Mouse (Mus musculus): ENCODE measurements around the gene Pus1. TPM values are rescaled to one million over a fixed set of nuclear protein-coding genes. Genes with fewer than 3 reads are reported as not detected.

Gene Pus1
- 46.6 and 49.8 TPM in 2 replicates for polyA plus RNA-seq (2016; fragmentation: Nextera tagmentation; extraction: Ambion mirVana)

- H3K27me3 ChIP-seq (ENCODE audit: insufficient read depth, poor library complexity, severe bottlenecking): no peaks in the 10 kb centered on the region
- peaks cover 37% of the 10 kb centered on the region for H3K36me3 ChIP-seq
- H3K4me1 ChIP-seq: peaks cover 12% of the 10 kb centered on the region
- WGBS: under 1% methylated on average over 55 of the region's 57 CpGs
- peak; percentile 94 for DNase-seq (ENCODE audit: low spot score)
- H3K4me3 ChIP-seq: peak within 1 kb of the TSS; percentile 95
- no peaks in the 10 kb centered on the region for H3K9me3 ChIP-seq
- peak within 1 kb of the TSS; percentile 90 for H3K27ac ChIP-seq
Measured at GRCm38 (mm10) chr5:110779998-110780760, at the start of gene Pus1. TSS of gene Pus1 (minus strand) at chr5:110780659.

GRCm38 (mm10) chr5:110827576-110827975 is 47.1 kb upstream of the Pus1 start:
- Histone ChIP-seq H3K27ac (no peak overlapping the region), H3K27me3 (ENCODE audit: insufficient read depth, poor library complexity, severe bottlenecking) (no peaks in the 10 kb centered on the region), H3K36me3 (peaks cover 9% of the 10 kb centered on the region; the same call in 1 of the 2 replicates), H3K4me1 (no peaks in the 10 kb centered on the region), H3K9me3 (no peaks in the 10 kb centered on the region), H3K4me3 (no peak overlapping the region)
- WGBS: 89% methylated on average over 5 of the region's 5 CpGs
- DNase-seq (ENCODE audit: low spot score): no peak

- no peak for DNase-seq (ENCODE audit: low spot score)
- Histone ChIP-seq H3K27me3 (ENCODE audit: insufficient read depth, poor library complexity, severe bottlenecking) (no peaks in the 10 kb centered on the region), H3K4me3 (no peak overlapping the region), H3K27ac (no peak overlapping the region), H3K36me3 (peaks cover 4% of the 10 kb centered on the region; the same call in 1 of the 2 replicates), H3K4me1 (no peaks in the 10 kb centered on the region), H3K9me3 (no peaks in the 10 kb centered on the region)
- 82% methylated on average over 8 of the region's 8 CpGs for WGBS
Measured at GRCm38 (mm10) chr5:110826781-110827495, 46.5 kb upstream of the Pus1 start.

- Histone ChIP-seq H3K36me3 (peaks cover 4% of the 10 kb centered on the region; the same call in 1 of the 2 replicates), H3K4me1 (no peaks in the 10 kb centered on the region), H3K4me3 (no peak overlapping the region), H3K27ac (no peak overlapping the region), H3K27me3 (ENCODE audit: insufficient read depth, poor library complexity, severe bottlenecking) (no peaks in the 10 kb centered on the region), H3K9me3 (no peaks in the 10 kb centered on the region)
- WGBS: 84% methylated on average over 4 of the region's 4 CpGs
- no peak for DNase-seq (ENCODE audit: low spot score)
Measured at GRCm38 (mm10) chr5:110824421-110824820, 44.0 kb upstream of the Pus1 start.

GRCm38 (mm10) chr5:110809667-110810325 is 29.3 kb upstream of the Pus1 start, which contains the start of gene Ulk1:
TSS of gene Ulk1 (minus strand) at chr5:110810097.
- H3K4me3 ChIP-seq: peak within 1 kb of the TSS; percentile 95
- no peaks in the 10 kb centered on the region for H3K27me3 ChIP-seq (ENCODE audit: insufficient read depth, poor library complexity, severe bottlenecking)
- H3K4me1 ChIP-seq: peaks cover 27% of the 10 kb centered on the region
- peak; percentile 100 for DNase-seq (ENCODE audit: low spot score)
- peaks cover 21% of the 10 kb centered on the region for H3K36me3 ChIP-seq
- H3K27ac ChIP-seq: peak within 1 kb of the TSS; percentile 95
- no peaks in the 10 kb centered on the region for H3K9me3 ChIP-seq
- WGBS: under 1% methylated on average over 80 of the region's 80 CpGs

- Histone ChIP-seq H3K36me3 (peaks cover 28% of the 10 kb centered on the region), H3K4me1 (peaks cover 31% of the 10 kb centered on the region), H3K9me3 (no peaks in the 10 kb centered on the region), H3K27me3 (ENCODE audit: insufficient read depth, poor library complexity, severe bottlenecking) (no peaks in the 10 kb centered on the region), H3K27ac (peak overlapping the region; percentile 95), H3K4me3 (peak overlapping the region; percentile 95)
- 4% methylated on average over 27 of the region's 27 CpGs for WGBS
- peak; percentile 78 for DNase-seq (ENCODE audit: low spot score)
Measured at GRCm38 (mm10) chr5:110808821-110809666, 28.6 kb upstream of the Pus1 start.

- Histone ChIP-seq H3K27ac (peak overlapping the region; percentile 75), H3K4me3 (peak overlapping the region; percentile 95), H3K27me3 (ENCODE audit: insufficient read depth, poor library complexity, severe bottlenecking) (no peaks in the 10 kb centered on the region), H3K9me3 (no peaks in the 10 kb centered on the region), H3K36me3 (peaks cover 28% of the 10 kb centered on the region), H3K4me1 (peaks cover 31% of the 10 kb centered on the region)
- peak; percentile 94 for DNase-seq (ENCODE audit: low spot score)
- WGBS: 1% methylated on average over 14 of the region's 14 CpGs
Measured at GRCm38 (mm10) chr5:110808061-110808631, 27.7 kb upstream of the Pus1 start.

- WGBS: 84% methylated on average over 4 of the region's 4 CpGs
- Histone ChIP-seq H3K4me1 (peaks cover 35% of the 10 kb centered on the region), H3K4me3 (peak overlapping the region; percentile 95), H3K27ac (peak overlapping the region; percentile 75; the same call in 1 of the 2 replicates), H3K9me3 (no peaks in the 10 kb centered on the region), H3K27me3 (ENCODE audit: insufficient read depth, poor library complexity, severe bottlenecking) (no peaks in the 10 kb centered on the region), H3K36me3 (peaks cover 28% of the 10 kb centered on the region)
- DNase-seq (ENCODE audit: low spot score): no peak
Measured at GRCm38 (mm10) chr5:110807453-110807852, 27.0 kb upstream of the Pus1 start.

GRCm38 (mm10) chr5:110806676-110807075 is 26.2 kb upstream of the Pus1 start:
- no peaks in the 10 kb centered on the region for H3K9me3 ChIP-seq
- peaks cover 35% of the 10 kb centered on the region for H3K36me3 ChIP-seq
- H3K27ac ChIP-seq: no peak overlapping the region
- peak; percentile 63 for DNase-seq (ENCODE audit: low spot score)
- no peaks in the 10 kb centered on the region for H3K27me3 ChIP-seq (ENCODE audit: insufficient read depth, poor library complexity, severe bottlenecking)
- 94% methylated on average over 1 of the region's 1 CpGs for WGBS
- H3K4me1 ChIP-seq: peaks cover 38% of the 10 kb centered on the region
- no peak overlapping the region for H3K4me3 ChIP-seq

- Histone ChIP-seq H3K4me3 (no peak overlapping the region), H3K27ac (no peak overlapping the region), H3K27me3 (ENCODE audit: insufficient read depth, poor library complexity, severe bottlenecking) (no peaks in the 10 kb centered on the region), H3K4me1 (peaks cover 39% of the 10 kb centered on the region), H3K9me3 (no peaks in the 10 kb centered on the region), H3K36me3 (peaks cover 40% of the 10 kb centered on the region)
- DNase-seq (ENCODE audit: low spot score): no peak
- WGBS: 90% methylated on average over 4 of the region's 4 CpGs
Measured at GRCm38 (mm10) chr5:110806154-110806553, 25.7 kb upstream of the Pus1 start.

GRCm38 (mm10) chr5:110804012-110804743 is 23.7 kb upstream of the Pus1 start:
- no peaks in the 10 kb centered on the region for H3K27me3 ChIP-seq (ENCODE audit: insufficient read depth, poor library complexity, severe bottlenecking)
- peaks cover 43% of the 10 kb centered on the region for H3K4me1 ChIP-seq
- 85% methylated on average over 7 of the region's 7 CpGs for WGBS
- no peak overlapping the region for H3K4me3 ChIP-seq
- no peak for DNase-seq (ENCODE audit: low spot score)
- peaks cover 59% of the 10 kb centered on the region for H3K36me3 ChIP-seq
- no peak overlapping the region for H3K27ac ChIP-seq
- no peaks in the 10 kb centered on the region for H3K9me3 ChIP-seq

Data from heart, embryonic 10.5 days (tissue).